ENCODE assay signal across 11 mouse cellular contexts in the genomic region with DNA sequence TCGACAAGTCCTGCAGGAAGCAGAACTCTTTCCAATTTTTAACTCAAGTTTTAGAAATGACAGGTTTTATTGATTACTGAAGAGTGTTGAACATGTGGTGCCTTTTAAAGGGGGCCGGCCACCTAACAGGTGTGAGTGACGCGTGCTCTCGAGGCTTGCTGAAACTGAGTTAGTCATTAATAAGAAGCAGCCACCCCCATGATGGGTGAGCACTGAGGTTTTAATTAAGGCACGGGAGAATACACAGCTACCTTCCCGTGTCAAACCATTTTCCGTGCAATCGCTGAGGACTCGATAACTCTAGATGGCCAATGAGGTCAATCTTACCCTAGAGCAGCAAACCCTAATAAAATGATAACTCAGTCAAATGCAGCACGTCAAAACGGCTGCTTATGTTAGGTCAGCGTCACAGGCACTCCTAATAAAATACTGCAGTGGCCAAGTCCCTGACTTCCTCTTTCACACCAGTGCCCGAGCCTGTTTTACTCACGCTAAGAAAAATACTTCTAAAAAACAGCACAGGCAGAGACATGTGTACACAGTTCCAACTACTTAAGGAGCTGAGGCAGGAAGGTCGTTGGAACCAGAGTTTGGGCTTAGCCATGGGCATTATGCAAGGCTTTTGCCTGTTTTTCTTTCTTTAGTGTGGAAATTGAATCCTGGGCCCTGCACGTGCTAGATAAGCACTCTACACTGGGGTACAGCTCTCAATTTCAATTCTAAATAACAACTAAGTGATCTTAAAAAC. TPM values are rescaled to one million over a fixed set of nuclear protein-coding genes. Genes with fewer than 3 reads are reported as not detected.
DNase-seq lines count a peak whose midpoint lies in the region; ATAC-seq lines count a peak whose summit lies in the region.
"Had no signal": no experiment of that assay in that cellular context is flagged by ENCODE, and none has a peak within 500 bp of the region (broad histone marks: within the 10 kb centered on the region; RNA-seq: fewer than 3 reads in every experiment).

No protein-coding gene starts in this region.

- no peaks in the 10 kb centered on the region for H3K36me3 ChIP-seq in midbrain, embryonic 11.5 days (ENCODE audit: control insufficient read depth, insufficient read depth, low read length)
- peaks cover 21% of the 10 kb centered on the region for H3K36me3 ChIP-seq in midbrain, embryonic 10.5 days
- H3K36me3 ChIP-seq in liver, embryonic 11.5 days (ENCODE audit: control insufficient read depth, insufficient read depth, low read length): peaks cover 15% of the 10 kb centered on the region; the same call in 1 of the 2 replicates
- H3K36me3 ChIP-seq in splenic B cell, adult 2 months (ENCODE audit: control insufficient read depth, insufficient read depth, low read length, poor library complexity, severe bottlenecking): no peaks in the 10 kb centered on the region

- H3K27me3 ChIP-seq in midbrain, embryonic 11.5 days (ENCODE audit: control insufficient read depth, insufficient read depth, low read length): no peaks in the 10 kb centered on the region
- no peaks in the 10 kb centered on the region for H3K27me3 ChIP-seq in midbrain, embryonic 10.5 days (ENCODE audit: low read depth, poor library complexity, severe bottlenecking)
- H3K27me3 ChIP-seq in liver, embryonic 11.5 days (replicated peaks; ENCODE audit: control insufficient read depth, insufficient read depth, low read length): no peaks in the 10 kb centered on the region
- H3K27me3 ChIP-seq in splenic B cell, adult 2 months (ENCODE audit: control insufficient read depth, insufficient read depth, low read length, poor library complexity, severe bottlenecking): no peaks in the 10 kb centered on the region

- intact Hi-C loops in heart, postnatal 10 days (cut with DNase I): loop anchor here (5.0 kb wide), 1 partner anchor 68 kb away; no protein-coding TSS in a partner anchor

- peak; percentile 86 for DNase-seq in heart, adult 11 months
- no peak for DNase-seq in heart, postnatal 10 days
- peak; percentile 76 for DNase-seq in midbrain, embryonic 11.5 days (ENCODE audit: low spot score, missing footprints)
- DNase-seq in midbrain, embryonic 10.5 days (ENCODE audit: low spot score): no peak
- DNase-seq in liver, embryonic 11.5 days (ENCODE audit: low spot score): no peak
- DNase-seq in splenic B cell, adult 2 months (ENCODE audit: low read depth, low spot score): peak; percentile 48
- DNase-seq in cerebellum, postnatal 4 days (ENCODE audit: low spot score in 2 of 2): no peak
- DNase-seq in spleen, postnatal 10 days (ENCODE audit: low spot score in 2 of 2): no peak
- DNase-seq: cerebellum, postnatal 36 days; lung, postnatal 14 days; thymus, adult 2 months had no signal

- H3K4me2 ChIP-seq in midbrain, embryonic 11.5 days: no peak overlapping the region
- peak overlapping the region; percentile 36 for H3K4me2 ChIP-seq in liver, embryonic 11.5 days

- no peaks in the 10 kb centered on the region for H3K9me3 ChIP-seq in midbrain, embryonic 11.5 days (ENCODE audit: control insufficient read depth, low read length)
- H3K9me3 ChIP-seq in midbrain, embryonic 10.5 days (replicated peaks): no peaks in the 10 kb centered on the region
- no peaks in the 10 kb centered on the region for H3K9me3 ChIP-seq in liver, embryonic 11.5 days (ENCODE audit: control insufficient read depth, low read length)

- no peak overlapping the region for H3K27ac ChIP-seq in midbrain, embryonic 11.5 days (ENCODE audit: low read depth, low read length)
- H3K27ac ChIP-seq in midbrain, embryonic 10.5 days (replicated peaks): no peak overlapping the region
- H3K27ac ChIP-seq in liver, embryonic 11.5 days (ENCODE audit: low read depth, low read length): no peak overlapping the region

- 86% methylated on average over 17 of the region's 17 CpGs for WGBS in midbrain, embryonic 11.5 days
- 88% methylated on average over 17 of the region's 17 CpGs for WGBS in midbrain, embryonic 10.5 days
- WGBS in liver, embryonic 11.5 days: 71% methylated on average over 17 of the region's 17 CpGs

- H3K9ac ChIP-seq in midbrain, embryonic 11.5 days (ENCODE audit: low read length): no peak overlapping the region
- H3K9ac ChIP-seq in liver, embryonic 11.5 days (ENCODE audit: low read depth, low read length): no peak overlapping the region

- peaks cover 18% of the 10 kb centered on the region for H3K4me1 ChIP-seq in midbrain, embryonic 11.5 days (ENCODE audit: control insufficient read depth, insufficient read depth, low read length)
- H3K4me1 ChIP-seq in midbrain, embryonic 10.5 days: peaks cover 29% of the 10 kb centered on the region
- peaks cover 11% of the 10 kb centered on the region for H3K4me1 ChIP-seq in liver, embryonic 11.5 days (replicated peaks; ENCODE audit: control insufficient read depth, insufficient read depth, low read length)

- ATAC-seq in midbrain, embryonic 11.5 days (ENCODE audit: low FRiP score): no peak
- no peak for ATAC-seq in liver, embryonic 11.5 days (replicated peaks; ENCODE audit: low FRiP score)

- H3K4me3 ChIP-seq in midbrain, embryonic 11.5 days (ENCODE audit: low read depth, low read length): no peak overlapping the region
- no peak overlapping the region for H3K4me3 ChIP-seq in midbrain, embryonic 10.5 days
- H3K4me3 ChIP-seq in liver, embryonic 11.5 days (ENCODE audit: low read depth, low read length): no peak overlapping the region

RNA-seq across cellular contexts. Expression of a gene that starts 3.2 kb away (rescaled TPM):
- 1 to 10 TPM; 5.7 to 7.3 TPM for total RNA-seq in heart, postnatal 10 days (2021)
- polyA plus RNA-seq in midbrain, embryonic 11.5 days (2014; fragmentation: Nextera tagmentation; extraction: Ambion mirVana): 16.7 and 18.4 TPM in 2 replicates
- 9.1 and 15.3 TPM in 2 replicates for polyA plus RNA-seq in midbrain, embryonic 10.5 days (2016; fragmentation: Nextera tagmentation; extraction: Ambion mirVana)
- 11.5 and 13.4 TPM in 2 replicates for polyA plus RNA-seq in liver, embryonic 11.5 days (2014; fragmentation: Nextera tagmentation; extraction: Ambion mirVana)

RNA-seq across cellular contexts. Expression of a gene that starts 18.6 kb away (rescaled TPM):
- 10 to 100 TPM; 45.9 to 47.1 TPM for total RNA-seq in heart, postnatal 10 days (2021)
- polyA plus RNA-seq in midbrain, embryonic 11.5 days (2014; fragmentation: Nextera tagmentation; extraction: Ambion mirVana): 137 and 160 TPM in 2 replicates
- 128 and 133 TPM in 2 replicates for polyA plus RNA-seq in midbrain, embryonic 10.5 days (2016; fragmentation: Nextera tagmentation; extraction: Ambion mirVana)
- polyA plus RNA-seq in liver, embryonic 11.5 days (2014; fragmentation: Nextera tagmentation; extraction: Ambion mirVana): 109 and 122 TPM in 2 replicates

RNA-seq across cellular contexts. Expression of a gene that starts 37.8 kb away (rescaled TPM):
- under 1 TPM in 1 of 2 experiments, not detected in 1; 0.22 TPM for total RNA-seq in heart, postnatal 10 days (2021)
- polyA plus RNA-seq in midbrain, embryonic 11.5 days (2014; fragmentation: Nextera tagmentation; extraction: Ambion mirVana): 0.37 and 0.68 TPM in 2 replicates
- 0.25 and 0.53 TPM in 2 replicates for polyA plus RNA-seq in midbrain, embryonic 10.5 days (2016; fragmentation: Nextera tagmentation; extraction: Ambion mirVana)
- 0.19 and 0.36 TPM in 2 replicates for polyA plus RNA-seq in liver, embryonic 11.5 days (2014; fragmentation: Nextera tagmentation; extraction: Ambion mirVana)

Comparison
In these comparisons a context has a peak if more than half of its experiments do, and no peak if none do; other contexts are left out.
1. DNase-seq: peak in heart, adult 11 months (single experiment), midbrain, embryonic 11.5 days (single experiment) and splenic B cell, adult 2 months (single experiment); none in heart, postnatal 10 days (0 of 2), midbrain, embryonic 10.5 days (single experiment), liver, embryonic 11.5 days (single experiment), cerebellum, postnatal 4 days (0 of 2) and spleen, postnatal 10 days (0 of 2).